Mouse (Mus musculus): ENCODE results near the gene Ddx11. TPM values are rescaled to one million over a fixed set of nuclear protein-coding genes. Genes with fewer than 3 reads are reported as not detected.

The Ddx11 gene
- polyA plus RNA-seq, 1 experiment from 2014 or later, result 8.7 TPM

- Histone ChIP-seq H3K27ac (ENCODE audit: low read length) (no peak overlapping the region), H3K9ac (replicated peaks; ENCODE audit: low read depth, low read length) (no peak overlapping the region), H3K4me3 (replicated peaks; ENCODE audit: low read length) (no peak overlapping the region), H3K4me2 (ENCODE audit: low read length) (no peak overlapping the region), H3K4me1 (replicated peaks; ENCODE audit: control insufficient read depth, insufficient read depth, low read length) (no peaks in the 10 kb centered on the region), H3K36me3 (ENCODE audit: control insufficient read depth, insufficient read depth) (peaks cover 9% of the 10 kb centered on the region), H3K27me3 (replicated peaks; ENCODE audit: control insufficient read depth, insufficient read depth, low read length) (no peaks in the 10 kb centered on the region), H3K9me3 (ENCODE audit: control insufficient read depth, low read length) (no peaks in the 10 kb centered on the region)
- no peak for ATAC-seq
- WGBS, result 89% methylated on average over 2 of the region's 2 CpGs
Measured at GRCm38 (mm10) chr17:66091392-66091791, 31.9 kb upstream of the Ddx11 start.

GRCm38 (mm10) chr17:66092065-66092464, 31.3 kb upstream of the Ddx11 start:
- Histone ChIP-seq H3K9me3 (ENCODE audit: control insufficient read depth, low read length) (no peaks in the 10 kb centered on the region), H3K27me3 (replicated peaks; ENCODE audit: control insufficient read depth, insufficient read depth, low read length) (no peaks in the 10 kb centered on the region), H3K4me1 (replicated peaks; ENCODE audit: control insufficient read depth, insufficient read depth, low read length) (no peaks in the 10 kb centered on the region), H3K4me2 (ENCODE audit: low read length) (no peak overlapping the region), H3K36me3 (ENCODE audit: control insufficient read depth, insufficient read depth) (peaks cover 7% of the 10 kb centered on the region), H3K4me3 (replicated peaks; ENCODE audit: low read length) (no peak overlapping the region), H3K9ac (replicated peaks; ENCODE audit: low read depth, low read length) (no peak overlapping the region), H3K27ac (ENCODE audit: low read length) (no peak overlapping the region)
- no peak for ATAC-seq
- 96% methylated on average over 2 of the region's 2 CpGs for WGBS

GRCm38 (mm10) chr17:66092664-66093063, 30.7 kb upstream of the Ddx11 start:
- H3K27me3 ChIP-seq (replicated peaks; ENCODE audit: control insufficient read depth, insufficient read depth, low read length), result no peaks in the 10 kb centered on the region
- H3K4me3 ChIP-seq (replicated peaks; ENCODE audit: low read length), result no peak overlapping the region
- 87% methylated on average over 3 of the region's 3 CpGs for WGBS
- no peak overlapping the region for H3K27ac ChIP-seq (ENCODE audit: low read length)
- 0 out of 2 replicates have a peak, but pooled peaks cover 3% of the 10 kb centered on the region for H3K36me3 ChIP-seq (ENCODE audit: control insufficient read depth, insufficient read depth)
- H3K9ac ChIP-seq (replicated peaks; ENCODE audit: low read depth, low read length), result no peak overlapping the region
- H3K9me3 ChIP-seq (ENCODE audit: control insufficient read depth, low read length), result no peaks in the 10 kb centered on the region
- H3K4me1 ChIP-seq (replicated peaks; ENCODE audit: control insufficient read depth, insufficient read depth, low read length), result no peaks in the 10 kb centered on the region
- H3K4me2 ChIP-seq (ENCODE audit: low read length), result no peak overlapping the region
- ATAC-seq, result no peak

GRCm38 (mm10) chr17:66100566-66101379, 22.5 kb upstream of the Ddx11 start:
- no peaks in the 10 kb centered on the region for H3K27me3 ChIP-seq (replicated peaks; ENCODE audit: control insufficient read depth, insufficient read depth, low read length)
- peaks cover 14% of the 10 kb centered on the region for H3K4me1 ChIP-seq (replicated peaks; ENCODE audit: control insufficient read depth, insufficient read depth, low read length)
- no peak for ATAC-seq
- H3K4me3 ChIP-seq (replicated peaks; ENCODE audit: low read length), result peak overlapping the region; percentile 93
- no peaks in the 10 kb centered on the region for H3K9me3 ChIP-seq (ENCODE audit: control insufficient read depth, low read length)
- H3K27ac ChIP-seq (ENCODE audit: low read length), result peak overlapping the region; percentile 97
- peak overlapping the region; percentile 98 for H3K9ac ChIP-seq (replicated peaks; ENCODE audit: low read depth, low read length)
- under 1% methylated on average over 41 of the region's 41 CpGs for WGBS
- H3K4me2 ChIP-seq (ENCODE audit: low read length), result peak overlapping the region; percentile 99
- H3K36me3 ChIP-seq (ENCODE audit: control insufficient read depth, insufficient read depth), result no peaks in the 10 kb centered on the region

GRCm38 (mm10) chr17:66101380-66102330, 21.7 kb upstream of the Ddx11 start, which contains the start of gene Ndufv2:
Gene Ndufv2 (minus strand): TSS chr17:66101559.
- Histone ChIP-seq H3K9me3 (ENCODE audit: control insufficient read depth, low read length) (no peaks in the 10 kb centered on the region), H3K4me1 (replicated peaks; ENCODE audit: control insufficient read depth, insufficient read depth, low read length) (peaks cover 14% of the 10 kb centered on the region), H3K36me3 (ENCODE audit: control insufficient read depth, insufficient read depth) (no peaks in the 10 kb centered on the region), H3K4me3 (replicated peaks; ENCODE audit: low read length) (peak within 1 kb of the TSS; percentile 93), H3K27me3 (replicated peaks; ENCODE audit: control insufficient read depth, insufficient read depth, low read length) (no peaks in the 10 kb centered on the region), H3K4me2 (ENCODE audit: low read length) (peak within 1 kb of the TSS; percentile 99), H3K9ac (replicated peaks; ENCODE audit: low read depth, low read length) (peak within 1 kb of the TSS; percentile 98), H3K27ac (ENCODE audit: low read length) (peak within 1 kb of the TSS; percentile 97)
- WGBS, result 1% methylated on average over 67 of the region's 67 CpGs
- peak; percentile 99 for ATAC-seq

GRCm38 (mm10) chr17:66104076-66104475, 19.2 kb upstream of the Ddx11 start:
- H3K4me2 ChIP-seq (ENCODE audit: low read length), result no peak overlapping the region
- no peaks in the 10 kb centered on the region for H3K36me3 ChIP-seq (ENCODE audit: control insufficient read depth, insufficient read depth)
- H3K4me1 ChIP-seq (replicated peaks; ENCODE audit: control insufficient read depth, insufficient read depth, low read length), result peaks cover 14% of the 10 kb centered on the region
- H3K27ac ChIP-seq (ENCODE audit: low read length), result no peak overlapping the region
- 79% methylated on average over 7 of the region's 7 CpGs for WGBS
- H3K27me3 ChIP-seq (replicated peaks; ENCODE audit: control insufficient read depth, insufficient read depth, low read length), result no peaks in the 10 kb centered on the region
- no peak overlapping the region for H3K9ac ChIP-seq (replicated peaks; ENCODE audit: low read depth, low read length)
- no peaks in the 10 kb centered on the region for H3K9me3 ChIP-seq (ENCODE audit: control insufficient read depth, low read length)
- no peak for ATAC-seq
- H3K4me3 ChIP-seq (replicated peaks; ENCODE audit: low read length), result no peak overlapping the region

GRCm38 (mm10) chr17:66106601-66107267, 16.6 kb upstream of the Ddx11 start:
- ATAC-seq, result no peak
- Histone ChIP-seq H3K4me1 (replicated peaks; ENCODE audit: control insufficient read depth, insufficient read depth, low read length) (peaks cover 7% of the 10 kb centered on the region; the same call in 1 of the 2 replicates), H3K4me2 (ENCODE audit: low read length) (no peak overlapping the region), H3K27ac (ENCODE audit: low read length) (no peak overlapping the region), H3K4me3 (replicated peaks; ENCODE audit: low read length) (no peak overlapping the region), H3K36me3 (ENCODE audit: control insufficient read depth, insufficient read depth) (no peaks in the 10 kb centered on the region), H3K9ac (replicated peaks; ENCODE audit: low read depth, low read length) (no peak overlapping the region), H3K27me3 (replicated peaks; ENCODE audit: control insufficient read depth, insufficient read depth, low read length) (0 out of 2 replicates have a peak, but pooled peaks cover 2% of the 10 kb centered on the region), H3K9me3 (ENCODE audit: control insufficient read depth, low read length) (no peaks in the 10 kb centered on the region)
- WGBS, result 50% methylated on average over 10 of the region's 10 CpGs

GRCm38 (mm10) chr17:66107466-66107865, 15.9 kb upstream of the Ddx11 start:
- Histone ChIP-seq H3K27ac (ENCODE audit: low read length) (no peak overlapping the region), H3K36me3 (ENCODE audit: control insufficient read depth, insufficient read depth) (no peaks in the 10 kb centered on the region), H3K4me3 (replicated peaks; ENCODE audit: low read length) (no peak overlapping the region), H3K9me3 (ENCODE audit: control insufficient read depth, low read length) (no peaks in the 10 kb centered on the region), H3K4me1 (replicated peaks; ENCODE audit: control insufficient read depth, insufficient read depth, low read length) (peaks cover 12% of the 10 kb centered on the region), H3K4me2 (ENCODE audit: low read length) (no peak overlapping the region), H3K27me3 (replicated peaks; ENCODE audit: control insufficient read depth, insufficient read depth, low read length) (0 out of 2 replicates have a peak, but pooled peaks cover 2% of the 10 kb centered on the region), H3K9ac (replicated peaks; ENCODE audit: low read depth, low read length) (no peak overlapping the region)
- no peak for ATAC-seq
- 65% methylated on average over 8 of the region's 8 CpGs for WGBS

Data from forebrain, embryonic 16.5 days (tissue).